In genomic region chr2:101464291-101465140, GRCm38 (mm10) we compare ENCODE assay signal across 13 mouse cellular contexts.
DNase-seq lines count a peak whose midpoint lies in the region; ATAC-seq and TF ChIP-seq lines count a peak whose summit lies in the region.
"Had no signal": no experiment of that assay in that cellular context is flagged by ENCODE, and none has a peak within 500 bp of the region (broad histone marks: within the 10 kb centered on the region; RNA-seq: fewer than 3 reads in every experiment).

No protein-coding gene starts in this region.

- no peak for TF ChIP-seq CTCF in kidney, adult 2 months (conservative IDR thresholded peaks at IDR 0.05; ENCODE audit: insufficient read depth, insufficient read length, low read depth, low read length)

- TF ChIP-seq POLR2A in kidney, adult 2 months (IDR thresholded peaks at IDR 0.05; ENCODE audit: low read depth, low read length) = no peak

- H3K9me3 ChIP-seq in lung, embryonic 15.5 days = no peaks in the 10 kb centered on the region
- H3K9me3 ChIP-seq in neural tube, embryonic 13.5 days = no peaks in the 10 kb centered on the region
- H3K9me3 ChIP-seq: heart, embryonic 13.5 days had no signal

- peaks cover 3% of the 10 kb centered on the region; the same call in 1 of the 2 replicates for H3K4me1 ChIP-seq in lung, embryonic 15.5 days
- H3K4me1 ChIP-seq in neural tube, embryonic 13.5 days (replicated peaks) = 0 out of 2 replicates have a peak, but pooled peaks cover 8% of the 10 kb centered on the region
- H3K4me1 ChIP-seq in kidney, adult 2 months (ENCODE audit: control insufficient read depth, insufficient read depth, low read length) = no peaks in the 10 kb centered on the region
- H3K4me1 ChIP-seq: heart, embryonic 13.5 days had no signal

- no peak overlapping the region for H3K4me3 ChIP-seq in lung, embryonic 15.5 days
- no peak overlapping the region for H3K4me3 ChIP-seq in neural tube, embryonic 13.5 days
- no peak overlapping the region for H3K4me3 ChIP-seq in kidney, adult 2 months (ENCODE audit: insufficient read depth, low read depth, low read length)
- H3K4me3 ChIP-seq: heart, embryonic 13.5 days had no signal

- ATAC-seq in lung, embryonic 15.5 days (ENCODE audit: borderline replicate concordance, extremely low read depth, low FRiP score, low TSS enrichment) = peak; percentile 55; the same call in 1 of the 2 replicates
- peak; percentile 11; the same call in 1 of the 2 replicates for ATAC-seq in neural tube, embryonic 13.5 days (ENCODE audit: low read depth)
- ATAC-seq in granulocyte monocyte progenitor cell, adult 5-6 weeks (replicated peaks; ENCODE audit: poor library complexity, severe bottlenecking) = no peak

- 44% methylated on average over 9 of the region's 9 CpGs for WGBS in lung, embryonic 15.5 days
- 58% methylated on average over 9 of the region's 9 CpGs for WGBS in neural tube, embryonic 13.5 days
- WGBS in kidney, adult 2 months = 61% methylated on average over 9 of the region's 9 CpGs

- H3K36me3 ChIP-seq in lung, embryonic 15.5 days = no peaks in the 10 kb centered on the region
- H3K36me3 ChIP-seq in neural tube, embryonic 13.5 days = no peaks in the 10 kb centered on the region
- H3K36me3 ChIP-seq in kidney, adult 2 months (ENCODE audit: control insufficient read depth, insufficient read depth, low read length) = no peaks in the 10 kb centered on the region
- H3K36me3 ChIP-seq: heart, embryonic 13.5 days had no signal

- no peak for DNase-seq in lung, postnatal 25 days (ENCODE audit: low spot score)
- DNase-seq in cerebellum, adult 11-12 months = peak; percentile 57
- peak; percentile 45 to 52 for DNase-seq in cerebellum, postnatal 10 days
- no peak for DNase-seq in kidney, adult 2 months
- DNase-seq: adrenal gland, postnatal 10 days; gastrocnemius, postnatal 10 days; layer of hippocampus, adult 9-11 months; left cerebral cortex, postnatal 4 days had no signal

- no peaks in the 10 kb centered on the region for H3K27me3 ChIP-seq in lung, embryonic 15.5 days
- no peaks in the 10 kb centered on the region for H3K27me3 ChIP-seq in neural tube, embryonic 13.5 days
- no peaks in the 10 kb centered on the region for H3K27me3 ChIP-seq in kidney, adult 2 months (replicated peaks; ENCODE audit: control insufficient read depth, insufficient read depth, low read length)
- H3K27me3 ChIP-seq: heart, embryonic 13.5 days had no signal

- H3K9ac ChIP-seq in lung, embryonic 15.5 days = no peak overlapping the region
- no peak overlapping the region for H3K9ac ChIP-seq in neural tube, embryonic 13.5 days
- H3K9ac ChIP-seq: heart, embryonic 13.5 days had no signal

- no peak overlapping the region for H3K4me2 ChIP-seq in lung, embryonic 15.5 days
- no peak overlapping the region for H3K4me2 ChIP-seq in neural tube, embryonic 13.5 days
- H3K4me2 ChIP-seq: heart, embryonic 13.5 days had no signal

- H3K27ac ChIP-seq in lung, embryonic 15.5 days = no peak overlapping the region
- H3K27ac ChIP-seq in neural tube, embryonic 13.5 days (replicated peaks) = no peak overlapping the region
- H3K27ac ChIP-seq in kidney, adult 2 months (ENCODE audit: insufficient read depth, low read depth, low read length) = no peak overlapping the region
- H3K27ac ChIP-seq: heart, embryonic 13.5 days; kidney, postnatal 0 days had no signal

Comparison
In these comparisons a context has a peak if more than half of its experiments do, and no peak if none do; other contexts are left out.
1. DNase-seq: peak in cerebellum, adult 11-12 months (single experiment) and cerebellum, postnatal 10 days (2 of 2); none in lung, postnatal 25 days (single experiment) and kidney, adult 2 months (single experiment).